Mouse (Mus musculus) layer of hippocampus, adult 9-11 months (tissue): ENCODE data around the gene Sart3.

ENCODE experiments used
- DNase-seq: peaks from one replicate; pipeline ENCODE4 v3.0.0; 2022

Gene Sart3

DNA sequence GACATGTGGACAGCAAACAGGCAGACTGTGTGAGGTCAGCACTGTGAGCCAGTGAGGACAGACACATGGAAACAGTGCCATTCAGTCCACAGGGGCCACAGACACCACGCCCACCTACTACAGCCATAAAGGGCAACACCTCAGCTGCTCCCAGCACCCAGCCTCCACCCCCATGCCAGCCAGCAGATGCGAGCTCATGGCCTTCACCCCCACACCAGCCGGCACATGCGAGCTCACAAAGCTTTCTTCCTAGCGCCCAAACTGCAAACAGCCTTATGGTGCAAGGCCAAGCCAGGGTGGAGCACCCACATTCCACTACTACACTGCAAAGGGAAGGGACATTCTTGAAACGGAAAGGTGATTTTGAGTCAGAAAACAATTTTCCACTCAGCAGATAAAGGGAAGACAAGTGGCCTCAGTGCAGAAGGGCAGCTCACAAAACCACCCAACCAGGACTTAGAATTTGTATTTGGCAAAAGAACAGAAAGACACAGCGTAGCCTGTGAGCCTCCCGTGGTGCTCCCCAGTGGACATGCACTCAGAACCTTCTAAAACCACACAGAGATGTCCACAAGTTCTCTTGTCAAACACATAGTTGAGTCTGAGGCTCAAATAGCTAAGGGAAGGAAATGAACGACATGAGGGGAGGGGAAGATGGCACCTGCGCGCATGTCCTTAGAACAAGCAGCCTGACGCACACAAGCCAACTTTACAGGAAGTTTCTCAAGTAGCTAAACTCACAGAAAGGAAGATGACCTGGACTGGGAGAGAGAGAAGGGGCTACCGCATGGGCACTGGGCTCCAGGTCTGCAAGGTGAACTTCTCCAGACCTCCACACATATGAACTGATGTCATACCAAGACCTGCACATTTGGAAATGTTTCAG, 6.4 kb downstream of the Sart3 start:
- no peak for DNase-seq

- no peak for DNase-seq
Measured at GRCm38 (mm10) chr5:113764426-113764825, 7.9 kb downstream of the Sart3 start.

DNA sequence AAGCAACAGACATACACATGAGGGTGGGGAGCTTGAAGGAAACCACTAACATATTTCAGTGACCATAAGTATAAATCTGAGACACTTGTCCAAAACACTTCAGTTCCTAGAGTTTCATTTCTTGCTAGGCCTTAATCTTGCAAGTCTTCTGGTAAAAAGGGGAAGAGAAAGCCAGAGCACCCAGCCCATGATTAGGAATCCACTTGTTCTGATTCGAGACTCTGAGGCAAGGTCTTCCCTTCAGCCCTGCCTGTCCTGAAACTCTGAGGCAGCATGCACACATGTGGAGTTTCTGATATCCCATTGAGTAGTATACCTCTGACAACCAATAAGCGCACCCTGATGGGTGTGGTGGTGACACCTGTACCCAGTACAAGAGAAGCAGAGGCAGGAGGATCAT, 10.7 kb downstream of the Sart3 start:
- no peak for DNase-seq

DNA sequence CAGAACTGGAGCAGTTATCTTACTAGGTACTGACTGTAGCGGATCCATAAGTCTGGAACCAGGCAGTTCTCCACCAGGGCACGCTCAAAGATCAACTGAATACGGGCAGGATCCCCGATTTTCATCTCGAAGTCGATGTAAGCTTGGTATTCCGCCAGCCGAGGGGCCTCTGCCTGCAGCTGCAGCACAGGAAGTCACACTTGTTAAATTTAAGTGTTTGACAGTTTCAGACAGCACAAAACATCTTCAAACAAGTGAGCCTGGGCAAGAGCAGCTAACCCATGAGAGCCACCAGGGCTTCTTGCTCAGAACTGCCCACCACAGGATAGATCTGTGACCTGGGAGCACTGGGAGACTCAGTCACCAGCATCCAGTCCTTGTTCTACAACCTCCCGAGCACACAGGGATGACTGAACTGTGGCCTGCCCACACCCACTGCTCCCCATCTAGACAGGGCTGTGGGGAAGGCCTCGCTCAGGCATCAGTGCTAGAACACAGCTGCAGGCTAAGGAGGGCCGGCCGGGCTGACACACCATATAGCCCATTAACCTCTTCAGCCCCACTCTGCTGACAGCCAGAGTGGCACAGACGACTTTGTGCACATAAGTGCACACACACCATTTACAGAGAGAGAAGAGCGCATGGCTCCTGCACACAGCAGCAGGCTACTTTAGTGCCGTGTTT, 16.8 kb downstream of the Sart3 start:
- no peak for DNase-seq

- DNase-seq: no peak
Measured at GRCm38 (mm10) chr5:113751521-113752157, 20.7 kb downstream of the Sart3 start.

GRCm38 (mm10) chr5:113748556-113749331, 23.6 kb downstream of the Sart3 start:
- no peak for DNase-seq

DNA sequence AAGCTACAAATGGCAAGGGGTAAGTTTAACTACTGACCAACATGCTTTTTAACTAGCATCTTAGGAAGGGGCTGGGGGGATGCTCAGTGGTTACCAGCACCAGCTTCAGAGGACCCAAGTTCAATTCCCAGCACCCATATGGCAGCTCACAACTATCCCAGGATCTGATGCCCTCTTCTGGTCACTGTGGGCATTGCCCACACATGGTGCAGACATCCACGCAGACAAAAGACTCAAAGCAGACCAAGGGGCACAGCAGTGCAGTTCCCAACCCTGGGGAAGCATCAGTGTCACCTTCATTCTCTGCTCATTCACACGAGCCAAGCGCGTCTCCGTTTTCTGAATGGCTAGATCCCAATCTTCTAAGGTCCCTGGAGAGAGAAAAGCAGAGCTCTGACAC, 24.7 kb downstream of the Sart3 start:
- no peak for DNase-seq

DNA sequence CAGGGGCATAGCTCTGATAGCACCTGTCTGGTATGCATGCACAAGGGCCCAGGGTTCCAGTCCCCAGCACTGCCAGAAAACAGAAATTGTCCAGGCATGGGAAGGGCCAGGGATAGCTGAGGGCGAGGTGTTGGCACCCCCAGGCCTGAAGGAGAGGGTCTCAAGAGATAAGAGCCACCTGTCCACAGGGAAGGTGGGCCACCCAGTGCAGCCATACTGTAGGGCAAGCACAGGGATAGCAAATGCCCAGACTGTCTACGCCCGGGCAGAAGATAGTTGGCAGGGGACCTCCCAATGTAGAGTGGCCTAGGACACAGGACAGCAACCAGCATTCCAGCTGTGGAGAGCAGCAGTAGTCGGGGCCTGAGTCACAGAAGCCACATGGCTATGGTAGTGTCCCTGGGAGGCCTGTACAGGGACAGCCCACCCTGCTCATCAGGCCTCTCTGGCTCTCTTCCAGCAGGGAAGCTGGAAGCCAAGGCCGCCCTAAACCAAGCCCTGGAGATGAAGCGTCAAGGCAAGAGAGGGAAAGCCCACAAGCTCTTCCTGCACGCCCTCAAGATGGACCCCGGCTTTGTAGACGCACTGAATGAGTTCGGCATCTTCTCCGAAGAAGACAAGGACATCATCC, 34.6 kb downstream of the Sart3 start:
- no peak for DNase-seq

GRCm38 (mm10) chr5:113736522-113737164, 35.7 kb downstream of the Sart3 start:
- no peak for DNase-seq

- DNase-seq: no peak
Measured at GRCm38 (mm10) chr5:113736113-113736502, 36.2 kb downstream of the Sart3 start.

- peak; percentile 96 for DNase-seq
Measured at GRCm38 (mm10) chr5:113735345-113736112, 36.8 kb downstream of the Sart3 start, which contains the start of gene Ficd. Gene Ficd, plus strand, starts transcription at chr5:113735803.

DNA sequence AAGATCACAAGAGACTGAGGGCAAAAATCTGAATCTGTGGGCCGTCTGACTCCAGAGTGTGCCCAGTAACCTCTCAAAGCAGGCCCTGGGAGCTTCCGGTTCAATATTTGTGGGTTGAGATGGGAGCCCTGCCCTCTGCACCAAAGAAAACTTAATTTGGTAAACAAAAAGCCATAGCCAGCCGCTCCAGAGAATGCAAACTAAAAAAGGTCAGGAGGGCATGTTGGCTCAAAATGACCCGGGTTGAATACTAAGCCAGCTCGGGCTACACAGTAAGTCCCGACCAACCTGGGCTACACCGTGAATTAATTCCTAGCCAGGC, 37.3 kb downstream of the Sart3 start:
- no peak for DNase-seq

GRCm38 (mm10) chr5:113734376-113734775, 37.9 kb downstream of the Sart3 start:
- no peak for DNase-seq

DNA sequence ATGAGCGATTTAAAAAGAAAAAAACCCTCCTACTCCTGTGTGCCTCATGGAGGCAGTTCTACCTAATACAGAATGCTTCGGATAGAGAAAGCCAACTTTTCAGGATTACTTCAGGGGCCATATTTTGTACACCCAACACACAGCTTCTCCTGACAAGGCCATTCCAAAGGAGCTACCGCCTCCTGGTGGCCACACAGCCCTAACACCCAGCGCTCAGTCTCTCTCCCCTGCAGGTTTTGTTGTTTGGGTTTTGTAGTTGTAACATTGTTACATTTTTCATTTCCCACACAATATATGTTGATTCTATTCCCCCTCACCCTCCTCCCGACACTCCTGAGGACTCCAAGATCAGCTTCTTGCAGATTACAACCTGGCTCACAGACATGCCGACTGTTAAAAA, 40.1 kb downstream of the Sart3 start:
- DNase-seq: no peak

DNA sequence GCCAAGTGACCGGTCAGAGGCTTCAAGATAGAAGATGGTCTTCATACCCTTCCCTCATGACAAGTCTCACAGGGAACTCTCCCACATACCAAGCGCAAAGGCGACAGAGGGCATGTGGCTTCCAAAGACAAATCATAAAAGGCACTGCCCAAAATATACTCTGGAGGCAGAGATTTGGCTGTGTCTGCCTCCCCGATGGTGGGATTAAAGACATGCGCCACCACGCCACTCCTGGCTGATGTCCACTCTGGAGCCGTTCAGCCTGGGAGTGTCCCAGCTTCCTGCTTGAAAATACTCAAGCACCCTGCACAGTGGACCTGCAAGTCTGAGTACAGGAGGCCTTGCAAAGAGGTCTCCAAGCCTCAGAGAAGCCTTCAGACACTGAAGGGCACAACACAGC, 41.1 kb downstream of the Sart3 start:
- no peak for DNase-seq

DNA sequence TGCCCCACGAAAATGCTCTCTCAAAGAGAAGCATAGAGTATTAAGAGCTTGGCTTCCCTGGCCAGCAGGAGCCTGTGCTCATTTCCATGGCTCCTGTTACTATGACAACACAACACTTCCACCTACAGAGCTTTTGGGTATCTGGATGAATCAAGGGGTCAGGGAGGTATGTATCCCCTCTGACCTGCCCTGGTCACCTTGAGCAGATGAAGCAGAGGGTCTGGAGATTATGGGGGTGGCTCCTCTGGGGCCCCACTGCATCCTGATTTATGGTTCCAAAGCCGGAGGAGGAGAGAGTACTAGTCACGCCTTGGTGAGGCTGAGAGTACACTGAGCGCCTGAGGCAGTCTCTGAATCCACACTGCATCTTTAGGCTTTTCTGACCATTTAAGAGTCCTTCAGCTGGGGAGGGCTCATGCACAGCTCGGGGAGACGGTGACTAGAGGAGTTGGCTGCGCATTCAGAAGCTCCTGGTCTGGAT, 41.6 kb downstream of the Sart3 start:
- DNase-seq: no peak

- DNase-seq: no peak
Measured at GRCm38 (mm10) chr5:113728691-113729090, 43.6 kb downstream of the Sart3 start.

GRCm38 (mm10) chr5:113728011-113728410, 44.3 kb downstream of the Sart3 start:
- DNase-seq: no peak

GRCm38 (mm10) chr5:113727238-113727637, 45.1 kb downstream of the Sart3 start:
- DNase-seq: no peak

- no peak for DNase-seq
Measured at GRCm38 (mm10) chr5:113726618-113727017, 45.7 kb downstream of the Sart3 start.

DNA sequence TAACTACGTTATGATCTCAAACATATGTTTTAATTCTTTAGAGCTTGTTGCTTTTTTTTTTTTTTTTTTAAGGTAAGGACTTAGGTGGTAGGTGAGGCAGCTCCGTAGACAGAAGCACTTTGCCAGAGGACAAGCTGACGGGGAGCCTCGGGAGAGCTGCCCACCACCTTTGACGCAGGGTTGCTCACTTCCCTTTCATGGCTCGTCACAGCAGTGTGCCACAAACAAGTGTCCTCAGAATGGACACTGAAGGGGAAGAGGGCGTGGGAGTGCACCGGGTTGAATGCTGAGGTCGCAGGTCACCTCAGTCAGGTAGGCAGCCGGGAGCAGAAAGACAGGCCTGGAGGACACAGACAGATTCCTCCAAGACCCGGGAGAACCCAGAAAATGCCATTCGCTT, 46.9 kb downstream of the Sart3 start:
- no peak for DNase-seq
